Mouse (Mus musculus) T-helper 17 cell (primary cell): ENCODE measurements around the gene Ppp1r12b.

Experiments used
- in situ Hi-C, 2 experiments: fragments of 300-600 bp; cut with MboI, MseI; formaldehyde crosslinking; loops; 1 replicate in 1 of 2; 2 replicates in 1 of 2; pipeline ENCODE4 v1.15.1; 2025; ENCODE audit warnings: high pct_unique_total_duplicates in 2 of 2

Ppp1r12b gene

GRCm38 (mm10) chr1:134803286-134804117 is 152.2 kb downstream of the Ppp1r12b start:
- in situ Hi-C loops: no loop called here

- in situ Hi-C loops: no loop called here
Measured at GRCm38 (mm10) chr1:134801758-134802157, 154.0 kb downstream of the Ppp1r12b start.

- in situ Hi-C loops: no loop called here
Measured at GRCm38 (mm10) chr1:134796536-134796935, 159.2 kb downstream of the Ppp1r12b start.

- in situ Hi-C loops: no loop called here
Measured at GRCm38 (mm10) chr1:134796076-134796475, 159.7 kb downstream of the Ppp1r12b start.

GRCm38 (mm10) chr1:134791456-134791855 is 164.3 kb downstream of the Ppp1r12b start:
- in situ Hi-C loops: no loop called here

GRCm38 (mm10) chr1:134790716-134791439 is 164.9 kb downstream of the Ppp1r12b start:
- in situ Hi-C loops: no loop called here

GRCm38 (mm10) chr1:134788096-134788495 is 167.6 kb downstream of the Ppp1r12b start:
- in situ Hi-C loops: no loop called here

GRCm38 (mm10) chr1:134784911-134785310 is 170.8 kb downstream of the Ppp1r12b start:
- in situ Hi-C loops: no loop called here

- in situ Hi-C loops: no loop called here
Measured at GRCm38 (mm10) chr1:134784481-134784880, 171.3 kb downstream of the Ppp1r12b start.

GRCm38 (mm10) chr1:134783958-134784357 is 171.8 kb downstream of the Ppp1r12b start:
- in situ Hi-C loops: no loop called here

GRCm38 (mm10) chr1:134782797-134783196 is 172.9 kb downstream of the Ppp1r12b start:
- in situ Hi-C loops: no loop called here

GRCm38 (mm10) chr1:134777936-134778548 is 177.7 kb downstream of the Ppp1r12b start:
- in situ Hi-C loops: no loop called here

- in situ Hi-C loops: no loop called here
Measured at GRCm38 (mm10) chr1:134777201-134777885, 178.4 kb downstream of the Ppp1r12b start.

- in situ Hi-C loops: no loop called here
Measured at GRCm38 (mm10) chr1:134775631-134776030, 180.1 kb downstream of the Ppp1r12b start.

GRCm38 (mm10) chr1:134774728-134775287 is 180.9 kb downstream of the Ppp1r12b start:
- in situ Hi-C loops: no loop called here

GRCm38 (mm10) chr1:134774247-134774646 is 181.5 kb downstream of the Ppp1r12b start:
- in situ Hi-C loops: no loop called here

GRCm38 (mm10) chr1:134773256-134773655 is 182.5 kb downstream of the Ppp1r12b start:
- in situ Hi-C loops: no loop called here

- in situ Hi-C loops: no loop called here
Measured at GRCm38 (mm10) chr1:134772821-134773220, 182.9 kb downstream of the Ppp1r12b start.

- in situ Hi-C loops: no loop called here
Measured at GRCm38 (mm10) chr1:134771999-134772398, 183.7 kb downstream of the Ppp1r12b start.

- in situ Hi-C loops: no loop called here
Measured at GRCm38 (mm10) chr1:134771353-134771752, 184.4 kb downstream of the Ppp1r12b start.

GRCm38 (mm10) chr1:134770312-134770711 is 185.4 kb downstream of the Ppp1r12b start:
- in situ Hi-C loops: no loop called here
